Mouse (Mus musculus): Measurements from ENCODE around the gene Lgi4.

Gene Lgi4

DNA sequence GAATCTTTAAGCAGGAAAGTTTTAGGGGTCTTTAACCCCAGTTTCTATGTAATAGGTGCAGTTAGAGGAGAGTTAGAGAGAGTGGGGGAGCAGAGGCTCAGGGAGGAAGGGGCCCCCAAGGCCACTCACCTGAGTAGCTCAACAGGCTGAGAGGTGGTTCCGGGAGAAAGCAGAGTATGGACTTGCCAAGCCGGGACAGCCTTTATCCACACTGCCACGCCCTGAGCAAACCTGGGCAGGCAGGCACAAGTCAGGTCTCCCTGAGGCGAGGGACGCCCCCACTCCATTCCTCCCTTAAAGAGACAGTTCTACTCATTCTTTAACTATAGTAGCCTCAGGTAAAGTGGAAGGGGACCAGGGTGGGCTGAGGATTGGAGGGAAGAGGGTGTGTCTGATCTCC, 17.4 kb downstream of the Lgi4 start, which contains the start of gene Fxyd3:
TSS of gene Fxyd3 (minus strand) at position 213 of the 400 bp plus-strand sequence.
- DNase-seq (ENCODE audit: extremely low spot score), result no peak

- DNase-seq (ENCODE audit: extremely low spot score), result no peak
These were observed 18.3 kb downstream of the Lgi4 start for GRCm38 (mm10) chr7:31077470-31077869.

DNA sequence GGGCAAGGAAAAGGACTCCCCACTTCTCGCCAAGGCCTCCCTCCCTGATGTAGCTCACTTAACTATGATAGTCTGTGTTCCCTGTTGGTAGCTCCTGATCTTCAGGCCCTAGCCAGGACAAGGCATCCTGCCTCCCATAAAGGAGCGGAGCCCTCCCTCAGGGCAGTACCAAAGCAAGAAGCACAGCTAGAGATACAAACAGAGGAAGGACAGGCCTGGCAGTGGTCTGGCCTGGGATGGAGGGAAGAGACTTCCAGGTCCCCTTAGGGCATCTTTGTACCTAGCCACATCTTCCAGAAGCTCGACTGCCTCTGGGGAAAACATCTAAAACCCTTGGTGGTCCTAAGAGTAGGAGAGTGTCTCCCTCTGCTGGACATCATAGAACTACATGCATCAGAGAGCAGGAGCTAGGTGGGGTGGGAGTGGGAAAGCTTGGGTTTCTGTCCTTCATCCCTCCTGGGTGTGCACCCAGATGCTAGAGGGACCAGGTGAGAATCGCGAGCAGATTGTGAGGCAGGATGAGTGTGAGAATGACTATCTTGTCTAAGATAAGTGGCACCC, 18.8 kb downstream of the Lgi4 start:
- peak; percentile 44 for DNase-seq (ENCODE audit: extremely low spot score)

DNA sequence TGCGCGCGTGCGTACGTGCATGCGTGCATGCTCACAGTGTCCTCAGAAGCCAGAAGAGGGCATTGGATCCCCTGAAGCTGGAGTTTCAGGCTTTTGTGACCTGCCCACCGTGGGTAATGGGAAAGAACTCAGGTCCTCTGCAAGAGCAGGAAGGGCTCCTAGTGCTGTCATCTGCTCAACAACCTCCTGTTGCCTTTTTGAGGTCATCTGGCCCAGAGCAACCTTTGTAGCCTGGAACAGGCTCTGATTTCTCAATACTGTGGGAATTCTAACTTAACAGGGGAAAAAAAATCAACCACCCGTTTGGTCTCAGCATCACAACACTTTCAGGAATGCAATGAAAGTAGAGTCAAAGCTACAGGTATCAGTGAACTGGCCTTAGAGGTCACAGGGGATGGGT, 20.5 kb downstream of the Lgi4 start:
- no peak for DNase-seq (ENCODE audit: extremely low spot score)

DNA sequence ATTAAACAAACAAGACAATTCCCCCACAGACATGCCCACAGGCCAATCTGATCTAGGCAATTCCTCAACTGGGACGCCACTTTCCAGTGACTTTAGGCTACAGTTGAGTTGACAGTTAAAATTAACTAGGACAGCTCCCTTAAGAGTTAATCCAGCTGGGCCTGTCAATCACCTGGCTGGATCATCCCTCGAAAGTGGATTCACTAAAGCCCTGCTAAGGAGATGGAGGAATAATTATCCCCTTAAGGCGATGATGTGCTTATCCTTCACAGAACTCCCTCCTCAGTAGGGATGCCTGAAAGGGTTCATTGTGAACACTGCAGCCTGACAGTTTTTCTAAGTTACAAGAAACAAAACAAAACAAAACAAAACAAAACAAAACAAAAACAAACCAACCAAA, 21.5 kb downstream of the Lgi4 start:
- DNase-seq (ENCODE audit: extremely low spot score), result no peak

GRCm38 (mm10) chr7:31081106-31081505, 22.0 kb downstream of the Lgi4 start:
- DNase-seq (ENCODE audit: extremely low spot score), result no peak

GRCm38 (mm10) chr7:31082106-31082505, 23.0 kb downstream of the Lgi4 start:
- no peak for DNase-seq (ENCODE audit: extremely low spot score)

- no peak for DNase-seq (ENCODE audit: extremely low spot score)
These were observed 23.9 kb downstream of the Lgi4 start for GRCm38 (mm10) chr7:31082831-31083588.

- DNase-seq (ENCODE audit: extremely low spot score), result no peak
These were observed 25.0 kb downstream of the Lgi4 start for GRCm38 (mm10) chr7:31084140-31084539.

GRCm38 (mm10) chr7:31085171-31085570, 26.0 kb downstream of the Lgi4 start:
- DNase-seq (ENCODE audit: extremely low spot score), result peak; percentile 31

DNA sequence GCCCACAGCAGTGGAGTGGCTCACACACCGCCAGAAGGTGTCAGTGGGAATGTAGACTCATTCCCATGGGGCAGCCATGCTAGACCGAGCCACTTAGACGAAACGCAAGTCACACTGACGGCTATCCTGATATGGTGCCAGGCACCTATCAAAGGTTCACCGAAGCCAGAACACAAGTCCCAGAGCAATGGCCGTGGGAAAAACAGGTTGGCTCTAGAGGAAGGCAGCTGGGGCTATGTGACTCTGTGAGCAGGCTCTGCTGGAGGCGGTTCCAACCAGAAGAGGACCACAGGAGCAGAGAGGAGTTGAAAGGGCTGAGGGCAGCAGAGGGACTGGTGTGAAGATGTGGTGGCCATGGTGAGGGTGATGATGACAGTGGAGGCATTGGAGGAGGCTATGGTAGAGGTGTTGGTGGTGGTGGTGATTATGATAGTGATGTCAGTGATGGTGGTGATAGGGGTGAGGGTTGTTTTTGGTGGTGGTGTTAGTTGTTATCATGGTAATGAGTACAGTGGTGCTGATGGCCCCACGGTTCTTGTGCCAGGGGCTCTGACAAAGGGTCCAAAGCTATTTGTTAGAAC, 27.1 kb downstream of the Lgi4 start:
- DNase-seq (ENCODE audit: extremely low spot score), result no peak

DNA sequence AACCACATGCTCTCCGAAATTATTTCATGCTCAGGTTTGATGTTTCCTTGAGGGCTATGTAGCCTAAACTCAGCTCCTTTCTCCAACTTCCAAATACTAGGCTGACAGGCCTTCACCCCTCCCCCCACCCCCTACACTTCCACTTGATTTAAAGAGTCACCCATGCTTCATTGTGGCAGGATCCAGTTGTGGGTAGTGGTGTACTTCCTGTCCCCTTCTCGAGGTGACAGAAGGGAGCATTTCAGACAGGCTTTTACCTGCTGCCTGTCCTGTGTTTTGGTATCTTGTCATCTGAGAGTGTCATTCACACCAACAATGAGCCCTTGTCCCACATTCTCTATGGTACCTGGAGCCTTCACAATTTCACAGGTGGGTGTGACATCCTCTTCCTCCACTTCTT, 28.1 kb downstream of the Lgi4 start:
- DNase-seq (ENCODE audit: extremely low spot score), result no peak

DNA sequence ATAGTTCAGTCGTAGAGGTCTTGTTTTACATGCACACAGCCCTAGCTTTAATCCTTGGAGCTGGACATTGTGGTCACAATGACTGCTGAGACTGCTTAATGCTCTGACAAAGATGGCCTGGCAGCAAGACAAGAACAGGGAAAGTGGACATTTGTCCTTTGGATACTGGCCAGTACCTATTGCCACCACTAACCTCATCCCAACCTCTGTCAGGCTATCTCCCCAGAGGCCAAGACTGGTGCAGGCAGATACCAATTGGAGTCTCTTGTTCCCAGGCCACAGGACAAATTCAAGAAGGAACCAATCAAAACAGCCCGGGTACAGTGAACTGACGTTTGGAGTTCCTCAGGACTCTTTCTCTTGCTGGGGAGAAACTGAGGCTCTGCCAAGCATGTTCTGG, 29.1 kb downstream of the Lgi4 start:
- DNase-seq (ENCODE audit: extremely low spot score), result no peak

GRCm38 (mm10) chr7:31089721-31090120, 30.6 kb downstream of the Lgi4 start:
- DNase-seq (ENCODE audit: extremely low spot score), result no peak

DNA sequence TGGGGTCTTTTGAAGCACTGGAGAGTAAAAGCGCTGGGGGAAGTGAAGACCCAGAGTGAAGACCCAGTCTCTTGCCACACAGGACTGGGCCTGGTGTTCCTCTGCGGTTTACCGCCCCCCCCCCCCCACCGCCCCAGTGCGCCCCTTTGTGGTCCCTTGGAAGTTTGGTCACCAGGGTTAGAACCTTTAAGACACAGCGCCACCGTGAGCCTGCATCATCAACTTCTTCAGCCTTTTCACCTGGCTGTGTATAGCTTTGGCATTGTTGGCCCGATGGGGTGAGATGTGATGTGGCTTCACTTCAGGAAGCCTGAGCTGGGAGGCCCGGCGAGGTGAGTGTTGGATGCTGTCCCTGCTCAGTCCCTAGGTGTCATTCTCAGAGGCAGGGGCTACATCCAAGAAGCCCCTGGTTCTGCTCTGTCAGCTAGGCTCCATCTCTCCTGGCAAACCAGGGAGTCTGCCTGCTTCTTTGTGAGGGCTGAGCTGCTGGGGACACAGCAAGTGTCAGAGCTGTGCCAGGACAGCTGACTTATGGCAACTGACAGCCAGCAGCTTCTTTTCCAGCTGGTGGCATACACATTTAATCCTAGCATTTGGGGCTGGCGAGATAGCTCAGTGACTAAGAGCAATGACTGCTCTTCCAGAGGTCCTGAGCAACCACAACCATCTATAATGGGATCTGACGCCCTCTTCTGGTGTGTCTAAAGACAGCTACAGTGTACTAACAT, 35.8 kb downstream of the Lgi4 start:
- no peak for DNase-seq (ENCODE audit: extremely low spot score)

DNA sequence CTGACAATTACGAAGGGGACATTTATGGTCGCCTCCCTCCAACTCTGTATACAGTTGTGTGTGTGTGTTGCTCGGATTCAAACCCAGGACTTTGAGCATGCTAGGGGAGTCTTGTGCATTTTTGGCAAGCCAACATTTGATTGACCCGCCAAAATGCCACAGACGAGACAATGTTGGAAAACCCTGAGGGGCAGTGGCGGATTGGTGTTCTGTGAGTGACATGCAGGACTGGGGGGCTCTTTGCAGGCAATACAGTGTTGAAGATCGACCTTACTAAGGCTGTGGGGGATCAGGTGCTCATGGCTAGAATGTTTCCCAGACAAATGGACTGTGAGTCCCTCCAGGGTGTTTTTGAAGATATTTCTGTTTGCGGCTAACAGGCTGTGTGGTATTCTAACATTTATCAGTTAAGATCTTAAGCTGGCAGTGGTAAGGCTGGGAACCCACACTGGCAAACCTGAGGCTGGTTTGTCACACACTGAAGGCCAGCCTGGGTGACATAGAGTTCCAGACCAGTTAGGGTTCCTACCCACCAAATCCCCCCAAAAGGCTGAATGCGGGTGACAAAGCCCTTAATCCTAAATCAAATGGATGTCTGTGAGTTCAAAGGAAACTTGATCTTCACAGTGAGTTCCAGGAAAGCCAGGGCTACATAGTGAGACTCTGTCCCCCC, 37.9 kb downstream of the Lgi4 start:
- DNase-seq (ENCODE audit: extremely low spot score), result no peak

GRCm38 (mm10) chr7:31097583-31098248, 38.6 kb downstream of the Lgi4 start:
- DNase-seq (ENCODE audit: extremely low spot score), result peak; percentile 89

- DNase-seq (ENCODE audit: extremely low spot score), result no peak
These were observed 39.8 kb downstream of the Lgi4 start for GRCm38 (mm10) chr7:31098697-31099611.

GRCm38 (mm10) chr7:31099612-31099982, 40.5 kb downstream of the Lgi4 start:
- DNase-seq (ENCODE audit: extremely low spot score), result no peak

GRCm38 (mm10) chr7:31100786-31101185, 41.6 kb downstream of the Lgi4 start:
- no peak for DNase-seq (ENCODE audit: extremely low spot score)
